Mouse (Mus musculus): ENCODE results near the gene Serpinb3c. TPM values are rescaled to one million over a fixed set of nuclear protein-coding genes. Genes with fewer than 3 reads are reported as not detected.
"Not testable (repeated sequence)": the region's sequence is repeated elsewhere in the genome, so short reads cannot be mapped to it uniquely, and the experiment has no call there.

Gene Serpinb3c
- polyA plus RNA-seq (2015; fragmentation: Nextera tagmentation; extraction: Ambion mirVana) = not detected in 2 replicates

DNA sequence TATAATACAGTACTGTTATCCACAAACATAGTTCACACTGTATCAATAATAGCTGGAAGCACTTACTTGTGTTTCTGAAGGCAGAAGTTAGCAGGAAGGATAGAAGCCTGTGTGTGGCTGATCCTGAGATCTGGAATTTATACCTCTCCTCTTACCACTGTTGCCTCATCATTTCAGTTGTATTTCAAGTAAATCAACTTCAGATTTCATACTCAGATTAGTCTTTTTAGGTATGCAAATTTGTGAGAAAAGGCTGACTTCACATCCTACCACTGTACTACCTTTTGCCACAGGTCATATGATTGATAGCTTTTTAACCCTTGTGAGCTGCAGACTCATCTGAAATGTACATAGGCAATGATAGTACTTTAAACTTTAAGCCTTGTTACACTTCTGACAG lies at the start of gene Serpinb3c, which contains the start of gene Serpinb3b:
Gene Serpinb3c, minus strand, starts transcription at position 111 of the 400 bp plus-strand sequence.
Gene Serpinb3b, minus strand, starts transcription at position 101 of the 400 bp plus-strand sequence.
- ATAC-seq; H3K4me2 ChIP-seq (replicated peaks); H3K27ac ChIP-seq; H3K4me3 ChIP-seq (replicated peaks); H3K9me3 ChIP-seq; H3K4me1 ChIP-seq (replicated peaks); H3K36me3 ChIP-seq; H3K9ac ChIP-seq; H3K27me3 ChIP-seq (replicated peaks): not testable (repeated sequence)

DNA sequence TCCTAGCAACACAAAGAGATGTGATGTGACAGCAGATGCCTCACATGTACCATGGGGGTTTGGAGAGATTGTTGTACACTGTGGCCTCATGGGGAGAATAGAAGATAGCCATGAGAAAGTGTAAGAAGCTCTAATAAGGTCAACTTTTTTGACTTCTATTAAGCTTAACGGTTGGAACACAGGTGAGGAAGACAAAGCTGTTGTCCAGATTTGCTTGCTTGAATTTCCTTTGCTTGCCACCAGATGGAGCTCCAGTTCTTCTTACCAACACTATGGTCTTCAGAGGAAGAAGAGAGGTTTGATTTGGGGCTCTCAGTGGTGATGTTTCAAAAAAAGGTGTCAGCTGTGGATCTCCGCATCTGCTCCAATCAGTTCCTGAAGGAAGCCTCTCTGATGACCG lies 35.0 kb downstream of the Serpinb3c start:
- H3K4me2 ChIP-seq (replicated peaks); H3K27me3 ChIP-seq (replicated peaks); H3K9me3 ChIP-seq; H3K4me1 ChIP-seq (replicated peaks); ATAC-seq; H3K27ac ChIP-seq; H3K4me3 ChIP-seq (replicated peaks); H3K9ac ChIP-seq; H3K36me3 ChIP-seq: not testable (repeated sequence)
- 50% methylated on average over 3 of the region's 3 CpGs for WGBS

Other genes with a start within 250 kb of the Serpinb3c start
- gene Serpinb3a, start 226.1 kb downstream of the Serpinb3c start, polyA plus RNA-seq (2015; fragmentation: Nextera tagmentation; extraction: Ambion mirVana) = not detected in 2 replicates
- not detected in 2 replicates for gene Serpinb3d, start 194.9 kb downstream of the Serpinb3c start, polyA plus RNA-seq (2015; fragmentation: Nextera tagmentation; extraction: Ambion mirVana)
- not detected in 2 replicates for gene Serpinb3b, start within 50 bp of the Serpinb3c start, polyA plus RNA-seq (2015; fragmentation: Nextera tagmentation; extraction: Ambion mirVana)
- not detected in 2 replicates for gene Serpinb11, start 82.8 kb upstream of the Serpinb3c start, polyA plus RNA-seq (2015; fragmentation: Nextera tagmentation; extraction: Ambion mirVana)
- 0.20 and 0.33 TPM in 2 replicates for gene Serpinb7, start 121.3 kb upstream of the Serpinb3c start, polyA plus RNA-seq (2015; fragmentation: Nextera tagmentation; extraction: Ambion mirVana)
- gene Serpinb2, start 233.1 kb upstream of the Serpinb3c start, polyA plus RNA-seq (2015; fragmentation: Nextera tagmentation; extraction: Ambion mirVana) = 0.06 TPM in 1 of 2 replicates, not detected in the other

Measured in intestine, embryonic 15.5 days (tissue).